Mouse (Mus musculus): ENCODE results near the gene Naa60.
"Not testable (repeated sequence)": the region's sequence is repeated elsewhere in the genome, so short reads cannot be mapped to it uniquely, and the experiment has no call there.

Naa60 gene

DNA sequence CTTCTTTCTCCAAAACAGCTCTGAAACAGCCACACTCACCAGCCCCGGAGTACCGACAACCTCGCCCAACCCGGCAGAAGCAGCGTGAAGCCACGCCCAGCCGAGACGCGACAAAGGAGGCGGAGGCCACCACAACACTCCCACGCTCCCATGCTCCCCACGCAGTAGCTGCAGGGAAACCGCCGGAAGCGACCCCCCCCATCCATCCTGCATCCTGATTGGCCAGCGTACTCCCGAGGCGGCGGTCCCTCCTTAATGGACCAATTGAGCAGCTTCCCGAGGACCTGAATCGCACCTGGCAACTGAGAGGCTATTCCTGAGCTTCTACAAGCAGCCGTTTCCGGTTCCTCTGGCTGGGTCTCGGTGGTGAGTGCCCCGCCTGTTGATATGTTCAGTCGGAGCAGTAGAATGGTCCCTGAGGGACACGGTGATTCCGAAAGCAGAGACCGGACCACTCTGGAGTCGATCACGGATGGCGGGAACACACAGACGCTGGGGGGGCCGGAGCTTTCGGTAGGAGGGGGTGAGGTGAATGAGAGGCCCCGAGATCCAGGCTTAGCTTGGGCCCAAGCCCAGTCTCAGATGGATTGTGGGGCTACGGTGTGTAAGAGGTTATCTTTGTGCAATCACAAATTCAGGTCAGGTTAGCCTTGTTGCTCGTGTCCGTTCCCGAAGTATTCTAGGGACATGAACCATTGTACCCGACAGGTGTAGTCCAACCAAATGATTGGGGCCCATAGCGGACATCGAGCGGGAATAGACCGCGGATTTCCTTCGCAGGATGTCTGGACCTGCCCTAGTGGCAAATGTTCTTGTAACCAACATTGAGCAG, at the start of gene Naa60:
Gene Naa60 (plus strand): TSS at position 160 of the 832 bp plus-strand sequence.
- DNase-seq (ENCODE audit: low spot score) = peak; percentile 82

DNA sequence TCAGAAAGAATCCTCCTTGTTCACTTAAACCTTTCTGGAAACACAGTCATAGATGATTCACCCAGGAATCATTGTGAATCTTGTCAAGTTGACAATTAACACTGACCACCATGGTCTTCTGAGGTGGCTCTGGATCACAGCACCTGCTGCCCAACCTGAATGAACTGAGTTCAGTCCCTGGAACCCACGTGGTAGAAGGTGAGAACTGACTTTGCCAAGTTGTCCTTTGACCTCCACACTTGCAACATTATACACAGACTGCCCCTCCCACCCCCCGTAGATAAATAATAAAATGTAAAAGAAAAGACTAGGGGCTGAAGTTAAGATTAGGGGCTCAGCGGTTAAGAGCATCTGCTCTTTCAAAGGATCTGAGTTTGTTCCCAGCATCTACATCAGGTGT, 44.2 kb upstream of the Naa60 start:
- no peak for DNase-seq (ENCODE audit: low spot score)

DNA sequence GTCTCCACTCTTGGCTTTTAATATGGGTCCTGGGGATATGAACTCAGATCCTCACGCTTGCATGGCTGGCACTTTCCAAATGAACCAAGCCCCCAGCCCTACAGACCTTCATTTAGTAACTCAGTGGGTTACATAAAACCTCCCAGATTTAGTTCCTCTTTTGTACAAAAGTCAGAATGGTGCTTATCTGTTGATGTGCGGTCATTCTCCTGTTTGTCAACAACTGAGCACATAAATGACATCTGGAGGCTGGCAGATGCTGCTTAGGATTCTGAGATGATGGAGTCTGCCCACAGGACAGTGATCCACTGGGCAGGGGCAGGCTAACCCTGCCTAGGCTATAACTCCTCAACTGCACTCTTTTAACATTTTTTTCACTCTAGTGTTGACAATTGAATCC, 42.4 kb upstream of the Naa60 start:
- no peak for DNase-seq (ENCODE audit: low spot score)

DNA sequence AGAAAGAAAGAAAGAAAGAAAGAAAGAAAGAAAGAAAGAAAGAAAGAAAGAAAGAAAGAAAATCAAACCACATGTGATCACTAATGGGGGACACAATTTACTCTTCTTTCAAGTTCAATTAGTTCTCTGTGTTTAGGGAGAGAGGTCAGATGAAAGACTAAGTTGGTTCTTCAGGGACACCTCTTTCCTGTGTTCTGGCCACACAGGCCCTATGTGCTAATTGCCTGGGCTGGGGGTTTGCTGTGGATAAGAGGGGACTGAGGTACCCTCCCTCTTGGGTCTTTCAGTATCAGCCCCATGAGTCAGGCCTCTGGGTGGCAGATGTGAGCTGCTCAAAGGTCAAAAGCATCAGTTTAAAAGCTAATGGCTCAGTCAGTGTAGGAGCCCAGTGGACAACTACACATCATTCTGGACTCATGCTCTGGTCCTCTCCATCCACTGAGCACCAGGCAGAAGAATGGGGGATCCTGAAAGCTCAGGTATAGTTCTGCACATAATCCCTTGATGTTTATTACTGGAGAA, 41.5 kb upstream of the Naa60 start, which contains the start of gene Olfr15:
Gene Olfr15 (plus strand): TSS at position 291 of the 522 bp plus-strand sequence.
- DNase-seq (ENCODE audit: low spot score) = no peak

DNA sequence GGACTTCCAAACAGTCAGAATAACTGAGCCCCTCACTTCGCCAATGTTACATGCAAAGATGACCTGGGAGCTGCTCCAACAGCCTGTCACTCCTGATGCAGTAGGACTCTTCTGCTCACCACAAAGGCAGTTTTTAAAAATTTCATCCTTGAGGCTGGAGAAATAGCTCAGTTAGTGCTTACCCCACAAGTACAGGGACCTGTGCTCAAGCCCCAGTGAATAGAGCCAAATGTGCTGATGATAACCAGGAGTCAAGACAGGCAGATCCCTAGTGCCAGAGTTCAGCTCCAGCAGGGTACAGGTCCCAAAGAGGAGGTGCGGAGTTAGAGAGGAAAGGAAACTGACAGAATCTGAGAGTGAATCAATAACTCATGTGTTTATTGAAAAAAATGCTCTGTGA, 36.7 kb upstream of the Naa60 start:
- no peak for DNase-seq (ENCODE audit: low spot score)

DNA sequence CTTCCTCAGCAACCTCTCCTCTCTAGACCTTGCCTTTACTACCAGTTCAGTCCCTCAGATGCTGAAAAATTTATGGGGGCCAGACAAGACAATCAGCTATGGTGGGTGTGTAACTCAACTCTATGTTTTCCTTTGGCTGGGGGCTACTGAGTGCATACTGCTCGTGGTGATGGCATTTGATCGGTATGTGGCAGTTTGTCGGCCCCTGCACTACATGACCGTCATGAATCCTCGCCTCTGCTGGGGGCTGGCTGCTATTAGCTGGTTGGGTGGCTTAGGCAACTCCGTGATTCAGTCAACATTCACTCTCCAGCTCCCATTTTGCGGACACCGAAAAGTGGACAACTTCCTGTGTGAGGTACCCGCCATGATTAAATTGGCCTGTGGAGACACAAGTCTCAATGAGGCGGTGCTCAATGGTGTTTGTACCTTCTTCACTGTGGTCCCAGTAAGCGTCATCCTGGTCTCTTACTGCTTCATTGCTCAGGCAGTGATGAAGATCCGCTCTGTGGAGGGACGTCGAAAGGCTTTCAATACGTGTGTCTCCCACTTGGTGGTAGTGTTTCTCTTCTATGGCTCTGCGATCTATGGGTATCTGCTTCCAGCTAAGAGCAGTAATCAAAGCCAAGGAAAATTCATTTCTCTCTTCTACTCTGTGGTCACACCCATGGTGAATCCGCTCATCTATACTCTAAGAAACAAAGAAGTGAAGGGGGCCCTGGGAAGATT, 32.9 kb upstream of the Naa60 start:
- no peak for DNase-seq (ENCODE audit: low spot score)

DNA sequence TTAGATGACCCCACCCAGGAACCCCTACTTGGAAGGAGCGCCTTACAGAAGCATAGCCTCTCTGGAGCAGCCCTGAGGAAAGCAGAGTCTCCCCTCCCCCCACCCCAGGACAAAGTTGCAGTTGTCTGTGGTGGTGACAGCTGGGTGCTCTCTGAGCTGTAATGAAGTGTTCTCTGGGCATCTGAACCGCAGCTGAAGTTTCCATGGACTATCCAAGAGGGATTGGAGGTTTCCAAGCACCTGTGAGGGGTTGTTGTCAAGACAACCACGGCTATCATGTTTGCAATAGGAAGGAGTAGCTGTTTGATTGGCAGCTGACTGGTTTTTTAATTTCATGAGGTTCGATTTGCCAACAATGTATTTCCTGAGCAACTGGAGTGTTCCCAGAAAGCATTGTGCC, 29.2 kb upstream of the Naa60 start:
- no peak for DNase-seq (ENCODE audit: low spot score)

DNA sequence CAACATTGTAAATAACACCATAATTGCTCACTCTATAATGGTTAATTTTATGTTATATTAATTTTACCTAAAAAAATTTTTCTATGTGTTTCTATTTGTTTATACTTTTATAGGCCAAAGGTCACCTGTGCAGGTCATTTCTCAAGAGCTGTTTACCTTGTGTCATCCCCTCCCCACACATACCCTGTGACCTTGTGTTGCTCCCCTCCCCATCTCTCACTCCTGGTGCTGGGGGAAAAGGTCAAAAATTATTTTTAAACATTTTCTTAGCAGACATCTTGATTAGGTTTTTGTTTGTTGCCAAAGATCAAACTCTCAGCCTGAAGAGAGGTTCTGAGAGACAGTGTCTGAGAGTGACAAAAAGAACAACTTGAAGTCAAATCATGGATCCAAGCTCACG, 28.4 kb upstream of the Naa60 start:
- DNase-seq (ENCODE audit: low spot score) = no peak

DNA sequence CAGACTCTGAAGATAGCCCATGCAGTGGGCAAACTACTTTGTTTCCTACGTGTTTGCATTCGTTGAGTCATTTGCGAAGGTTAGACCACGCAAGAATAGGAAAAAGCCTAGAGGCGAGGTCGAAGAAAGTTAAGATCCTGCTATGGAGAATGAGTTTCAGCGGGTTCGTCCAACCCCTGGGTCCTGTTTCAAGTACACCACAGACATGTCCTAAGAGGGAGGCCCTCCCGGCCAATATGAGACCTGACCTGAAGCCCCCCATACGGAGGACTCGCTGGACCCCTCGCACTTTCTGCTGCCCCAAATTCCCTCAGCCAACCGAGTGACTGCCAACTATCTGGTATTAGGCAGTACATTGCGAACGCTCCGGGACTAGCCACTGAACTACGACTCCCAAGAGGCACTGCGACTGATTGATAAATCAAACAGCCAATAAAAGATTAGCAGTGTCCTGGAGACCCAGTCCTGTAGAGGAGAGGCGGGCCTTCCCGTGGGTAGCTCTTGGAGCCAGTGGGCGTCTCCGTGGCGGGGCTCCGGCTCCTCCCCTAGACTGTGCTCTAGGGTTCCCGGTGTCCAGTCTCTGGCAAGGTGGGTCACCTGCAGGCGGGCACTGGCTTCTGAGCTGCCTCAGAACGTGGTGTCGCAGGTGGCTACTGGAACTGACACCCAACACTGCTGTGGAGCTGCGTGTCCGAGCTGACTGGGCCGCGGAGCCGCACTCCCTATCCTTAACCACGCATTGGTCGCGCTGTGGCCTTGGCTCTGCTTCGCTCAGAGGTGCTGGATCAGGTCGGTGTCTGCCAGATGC, 25.3 kb upstream of the Naa60 start, which contains the start of gene Zfp174:
Gene Zfp174 (plus strand): TSS at position 558 of the 808 bp plus-strand sequence.
- DNase-seq (ENCODE audit: low spot score) = peak; percentile 80

DNA sequence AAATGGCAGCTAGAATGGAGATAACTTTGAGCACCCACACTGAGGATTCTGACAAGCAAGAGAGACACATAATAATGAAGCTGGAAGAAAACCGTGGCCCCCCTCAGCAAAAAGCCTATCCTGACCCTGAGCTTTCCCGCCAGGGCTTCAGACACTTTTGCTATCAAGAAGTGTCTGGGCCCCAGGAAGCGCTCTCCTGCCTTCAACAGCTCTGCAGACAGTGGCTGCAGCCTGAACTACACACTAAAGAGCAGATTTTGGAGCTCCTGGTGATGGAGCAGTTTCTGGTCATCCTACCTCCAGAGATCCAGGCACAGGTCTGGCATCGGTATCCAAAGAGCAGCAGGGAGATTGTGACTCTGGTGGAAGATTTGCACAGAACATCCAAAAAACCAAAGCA, 24.3 kb upstream of the Naa60 start:
- no peak for DNase-seq (ENCODE audit: low spot score)

DNA sequence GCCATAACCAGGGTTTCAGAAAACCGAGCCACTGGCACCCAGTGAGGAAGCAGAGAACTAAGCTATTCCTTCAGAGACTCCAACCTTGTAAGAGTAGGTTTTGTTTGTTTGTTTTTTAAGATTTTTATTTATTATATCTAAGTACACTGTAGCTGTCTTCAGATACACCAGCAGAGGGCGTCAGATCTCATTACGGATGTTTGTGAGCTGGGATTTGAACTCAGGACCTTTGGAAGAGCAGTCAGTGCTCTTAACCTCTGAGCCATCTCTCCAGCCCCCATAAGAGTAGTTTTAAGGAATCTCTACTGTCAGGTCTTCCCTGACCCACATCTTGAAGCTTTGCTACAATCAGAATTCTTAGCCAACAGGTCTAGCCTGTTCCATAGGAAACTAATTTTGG, 23.8 kb upstream of the Naa60 start:
- no peak for DNase-seq (ENCODE audit: low spot score)

DNA sequence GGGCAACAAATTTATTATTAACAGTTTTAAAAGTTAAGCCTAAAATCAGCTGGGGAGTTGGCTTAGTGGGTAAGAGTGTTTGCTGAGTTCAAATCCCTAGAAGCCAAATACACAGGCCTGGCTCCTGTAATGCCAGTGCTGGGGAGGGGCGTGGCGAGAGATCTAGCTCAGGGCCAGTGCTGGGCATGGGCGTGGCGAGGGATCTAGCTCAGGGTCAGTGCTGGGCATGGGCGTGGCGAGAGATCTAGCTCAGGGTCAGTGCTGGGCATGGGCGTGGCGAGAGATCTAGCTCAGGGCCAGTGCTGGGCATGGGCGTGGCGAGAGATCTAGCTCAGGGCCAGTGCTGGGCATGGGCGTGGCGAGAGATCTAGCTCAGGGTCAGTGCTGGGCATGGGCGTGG, 20.9 kb upstream of the Naa60 start:
- DNase-seq (ENCODE audit: low spot score) = not testable (repeated sequence)

DNA sequence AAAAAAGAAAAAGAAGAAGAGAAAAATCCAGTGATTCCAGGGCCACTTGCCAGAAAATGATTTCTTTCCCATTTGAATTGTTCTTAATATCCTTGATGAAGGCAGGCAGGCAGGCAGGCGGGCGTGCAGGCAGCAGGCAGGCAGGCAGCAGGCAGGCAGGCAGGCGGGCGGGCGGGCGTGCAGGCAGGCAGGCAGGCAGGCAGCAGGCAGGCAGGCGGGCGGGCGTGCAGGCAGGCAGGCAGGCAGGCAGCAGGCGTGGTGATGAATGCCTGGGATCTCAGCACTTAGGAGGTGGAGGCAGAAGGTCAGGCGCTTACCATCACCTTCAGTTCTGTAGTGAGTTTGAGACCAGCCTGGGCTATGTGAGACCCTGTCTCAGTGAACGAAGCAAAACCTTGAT, 19.6 kb upstream of the Naa60 start:
- DNase-seq (ENCODE audit: low spot score) = no peak

DNA sequence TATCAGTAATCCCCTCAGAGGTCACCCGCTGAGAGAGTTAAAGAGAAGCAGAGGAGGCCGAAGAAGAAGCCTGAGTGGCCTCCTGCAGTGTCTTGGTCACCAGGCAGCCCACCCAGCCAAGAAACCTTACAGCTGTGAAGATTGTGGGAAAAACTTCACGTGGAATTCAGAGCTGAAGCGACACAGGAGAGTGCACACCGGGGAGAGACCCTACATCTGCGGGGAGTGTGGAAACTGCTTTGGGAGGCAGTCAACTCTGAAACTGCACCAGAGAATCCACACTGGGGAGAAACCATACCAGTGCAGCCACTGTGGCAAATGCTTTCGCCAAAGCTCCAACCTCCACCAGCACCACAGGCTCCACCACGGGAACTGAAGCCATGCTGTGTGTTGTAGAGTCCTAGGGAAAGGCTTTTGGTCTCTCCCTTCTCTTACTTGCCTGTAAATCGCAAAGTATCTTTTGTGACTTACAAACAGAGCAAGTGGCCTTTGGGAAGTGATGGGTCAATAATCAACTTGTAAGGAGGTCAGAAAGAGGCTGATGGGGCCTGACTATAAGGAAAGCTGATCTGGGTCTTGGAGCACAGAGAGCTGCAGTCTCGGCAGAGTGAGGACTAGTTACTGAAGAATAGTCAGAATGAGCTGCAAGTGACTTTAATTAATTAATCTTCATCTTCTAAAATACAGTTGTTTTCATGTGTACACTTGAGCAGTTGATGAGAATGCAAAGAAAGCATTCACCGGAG, 17.6 kb upstream of the Naa60 start:
- DNase-seq (ENCODE audit: low spot score) = no peak

DNA sequence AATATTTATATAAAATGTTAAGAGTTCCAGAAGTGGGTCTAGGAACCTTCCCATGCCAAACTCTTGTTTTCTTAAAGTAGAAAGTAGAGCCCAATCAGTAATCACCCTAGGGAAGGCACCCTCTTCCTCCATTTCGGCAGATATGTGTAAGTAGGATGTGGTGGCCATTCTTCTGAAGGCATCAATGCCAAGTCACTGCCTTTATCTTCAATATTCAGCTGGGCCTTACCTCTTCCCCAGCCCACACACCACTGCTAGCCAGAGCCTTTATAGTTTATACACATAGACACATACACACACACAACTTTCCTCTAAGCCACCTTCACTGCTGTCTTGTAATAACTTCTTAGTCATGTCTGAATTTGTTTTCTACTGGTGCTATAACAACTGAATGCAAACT, 16.4 kb upstream of the Naa60 start:
- no peak for DNase-seq (ENCODE audit: low spot score)

DNA sequence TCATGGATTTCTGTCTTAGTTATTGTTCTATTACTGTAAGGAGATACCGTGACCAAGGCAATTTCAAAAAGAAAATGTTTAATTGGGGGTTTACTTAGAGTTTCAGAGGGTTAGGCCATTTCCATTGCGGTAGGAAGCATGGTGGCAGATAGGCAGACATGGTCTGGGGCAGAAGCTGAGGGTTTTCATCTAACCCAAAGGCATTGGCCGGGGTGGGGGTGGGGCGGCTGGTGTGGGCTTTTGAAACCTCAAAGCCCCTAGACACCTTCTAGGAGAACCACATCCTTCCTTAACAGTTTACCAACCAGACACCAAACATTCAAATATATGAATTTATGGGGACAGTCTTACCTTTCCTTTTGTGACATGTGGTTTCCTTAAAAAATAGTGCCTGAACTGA, 12.9 kb upstream of the Naa60 start:
- no peak for DNase-seq (ENCODE audit: low spot score)

DNA sequence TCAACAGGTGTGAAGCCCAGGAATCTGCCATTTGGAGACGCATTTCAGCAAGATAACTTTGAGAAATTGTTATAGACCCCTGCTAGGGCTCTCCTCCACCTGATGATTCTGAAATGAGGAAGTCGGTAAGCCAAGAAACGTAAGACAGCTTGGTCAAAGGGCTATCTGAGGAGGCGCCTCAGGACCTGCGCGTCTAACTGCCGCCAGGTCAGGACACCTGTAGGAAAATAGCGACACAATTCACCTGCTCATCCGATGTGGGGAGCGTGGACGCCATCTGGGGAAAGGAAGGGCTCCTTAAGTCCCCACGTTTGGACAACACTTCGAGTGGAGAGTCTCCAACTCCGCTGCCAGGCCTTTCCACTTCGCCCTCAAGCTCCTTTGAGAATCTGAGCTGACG, 360 bp upstream of the Naa60 start:
- DNase-seq (ENCODE audit: low spot score) = no peak

DNA sequence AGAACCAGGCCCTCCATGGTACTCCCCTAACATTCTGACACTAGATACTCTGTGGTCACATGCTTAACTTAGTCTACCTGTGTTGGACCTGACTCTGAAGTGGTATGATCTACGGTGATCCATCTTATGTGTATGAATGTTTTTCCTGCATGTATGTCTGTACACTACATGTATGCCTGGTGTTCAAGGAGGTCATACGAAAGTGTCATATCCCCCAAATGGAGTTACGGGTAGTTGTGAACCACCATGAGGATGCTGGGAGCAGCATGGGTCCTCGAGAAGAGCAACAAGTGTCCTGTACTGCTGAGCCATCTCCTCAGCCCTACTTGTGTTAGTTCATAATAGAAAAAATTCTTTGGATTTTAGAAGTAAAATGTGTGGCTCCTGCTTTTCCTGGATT, 4.2 kb downstream of the Naa60 start:
- no peak for DNase-seq (ENCODE audit: low spot score)

DNA sequence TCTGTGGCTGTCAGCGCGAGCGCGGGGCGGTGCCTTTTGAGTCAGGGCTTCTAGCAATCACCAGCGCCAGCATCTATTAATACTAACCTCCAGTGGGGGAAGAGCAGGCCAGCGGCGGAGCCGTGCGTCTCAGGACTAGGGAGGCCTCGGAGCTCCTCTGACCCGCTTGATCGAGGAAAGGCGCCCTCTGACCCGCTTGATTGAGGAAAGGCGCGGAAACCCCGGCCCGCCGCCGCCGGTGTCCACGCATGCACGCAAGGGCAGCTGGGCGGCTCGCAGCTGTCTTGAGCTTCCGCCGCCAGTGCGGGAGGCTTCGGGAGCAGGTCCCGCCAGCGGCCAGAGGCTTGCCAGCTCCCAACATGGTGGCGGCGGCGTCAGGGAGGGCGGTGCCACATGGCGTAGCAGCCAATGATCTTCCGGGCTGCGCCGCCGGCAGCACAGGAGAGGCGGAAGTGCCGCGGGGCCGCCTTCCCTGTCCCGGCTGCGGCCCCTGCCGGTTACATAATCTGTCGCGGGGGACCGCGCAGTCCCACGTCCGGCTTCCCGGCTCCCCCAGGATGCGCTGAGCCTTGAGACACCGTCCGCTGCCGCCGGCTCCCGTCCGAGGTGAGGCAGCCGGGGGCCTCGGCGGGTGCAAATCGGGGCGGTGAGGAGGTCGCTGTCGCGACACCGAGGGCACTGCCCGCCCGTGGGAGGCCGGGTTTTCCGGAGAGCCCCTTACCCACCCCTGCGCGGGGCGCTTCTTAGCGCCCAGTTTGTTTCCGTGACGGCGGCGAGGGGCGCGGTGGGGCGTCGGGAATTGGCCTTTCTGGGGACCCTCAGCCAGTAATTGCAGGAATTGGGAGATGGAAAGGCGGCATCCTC, 12.3 kb downstream of the Naa60 start, which contains the start of the genes Zfp597 and Gm20695:
Gene Zfp597 (minus strand): TSS at position 361 of the 864 bp plus-strand sequence.
Gene Gm20695 (plus strand): TSS at position 448 of the 864 bp plus-strand sequence.
- DNase-seq (ENCODE audit: low spot score) = peak; percentile 94

DNA sequence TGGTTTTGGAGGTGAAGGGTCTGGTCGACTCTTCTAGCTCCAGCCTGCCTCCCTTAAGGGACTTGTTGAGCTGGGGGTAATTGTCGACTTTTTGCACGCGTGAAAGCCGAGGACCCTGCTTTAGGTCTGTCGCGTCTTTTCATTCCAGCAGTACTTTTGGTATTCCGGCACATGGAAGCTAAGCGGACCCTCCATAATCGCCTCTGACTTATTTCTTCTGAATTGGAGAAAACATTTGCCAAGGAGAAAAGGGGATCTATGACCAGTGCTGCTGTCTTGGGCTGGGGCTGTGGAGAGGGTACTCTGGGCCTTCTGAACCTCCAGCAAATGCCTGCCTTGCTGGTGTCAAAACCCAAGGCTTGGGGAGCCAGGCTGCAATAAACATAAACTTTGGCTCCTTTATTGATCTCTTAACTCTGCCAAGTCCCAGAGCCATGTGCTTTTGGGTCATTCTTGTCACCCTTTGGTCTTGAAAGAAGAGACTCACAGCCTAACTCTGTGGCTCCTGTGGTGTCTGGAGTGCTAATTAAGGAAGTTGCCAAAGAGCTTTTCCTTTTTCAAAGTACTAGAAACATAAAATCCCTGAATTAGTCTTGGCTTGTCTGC, 13.0 kb downstream of the Naa60 start:
- DNase-seq (ENCODE audit: low spot score) = no peak

Measured in urinary bladder, postnatal 25 days (tissue).